Mouse (Mus musculus): ENCODE measurements around the gene Ptpn11. TPM values are rescaled to one million over a fixed set of nuclear protein-coding genes. Genes with fewer than 3 reads are reported as not detected.

Gene Ptpn11
- polyA plus RNA-seq, 1 experiment: 67.9 TPM

DNA sequence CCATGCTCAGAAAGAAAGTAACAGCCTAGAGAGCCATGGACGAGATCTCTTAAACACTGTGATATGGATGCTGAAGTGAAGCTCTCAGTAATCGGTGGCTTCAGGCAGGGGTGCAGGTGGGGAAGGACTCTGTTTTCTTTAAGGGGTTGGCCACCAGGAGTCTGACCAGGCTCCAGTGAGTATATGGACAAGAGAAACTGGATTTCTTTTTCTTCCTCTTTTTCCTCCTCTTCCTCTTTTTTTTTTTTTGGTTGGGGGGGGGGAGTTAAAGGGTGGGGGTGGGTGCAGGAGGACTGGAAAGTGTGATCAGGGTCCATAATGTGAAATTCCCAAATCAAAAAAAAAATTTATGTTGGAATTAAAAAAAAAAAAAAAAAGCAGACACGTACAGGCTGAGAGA lies 68.6 kb downstream of the Ptpn11 start:
- no peaks in the 10 kb centered on the region for H3K9me3 ChIP-seq
- TF ChIP-seq FLI1 (IDR thresholded peaks at IDR 0.05; ENCODE audit: low read length) (no peak), GATA1 (IDR thresholded peaks at IDR 0.05; ENCODE audit: borderline replicate concordance, low read length) (no peak)
- H3K27me3 ChIP-seq (replicated peaks): no peaks in the 10 kb centered on the region
- no peak overlapping the region for H3K4me3 ChIP-seq (replicated peaks)
- peaks cover 86% of the 10 kb centered on the region for H3K36me3 ChIP-seq (replicated peaks; ENCODE audit: low read length)
- peaks cover 74% of the 10 kb centered on the region for H3K4me1 ChIP-seq

DNA sequence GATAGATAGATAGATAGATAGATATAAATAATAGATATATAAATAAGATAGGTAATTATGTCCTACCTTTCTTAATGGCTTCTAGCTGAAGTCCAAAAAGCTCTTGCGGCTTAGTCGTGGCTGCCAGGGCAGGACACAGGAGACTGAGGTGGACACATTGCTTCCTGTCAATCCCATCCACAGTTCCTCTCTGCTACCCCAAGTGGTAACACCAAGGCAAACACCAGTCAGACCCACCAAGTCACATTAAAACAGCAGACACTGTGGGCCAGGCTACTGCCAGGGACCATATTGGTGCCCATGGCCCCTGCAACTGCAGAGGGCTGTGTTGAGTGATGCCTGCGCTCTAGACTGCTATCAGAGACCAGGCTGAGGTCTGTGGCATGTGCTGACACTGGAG lies 69.2 kb downstream of the Ptpn11 start:
- Histone ChIP-seq H3K4me3 (replicated peaks) (peak overlapping the region; percentile 16), H3K27me3 (replicated peaks) (no peaks in the 10 kb centered on the region), H3K36me3 (replicated peaks; ENCODE audit: low read length) (peaks cover 82% of the 10 kb centered on the region), H3K4me1 (peaks cover 71% of the 10 kb centered on the region), H3K9me3 (no peaks in the 10 kb centered on the region)
- TF ChIP-seq FLI1 (IDR thresholded peaks at IDR 0.05; ENCODE audit: low read length) (no peak), GATA1 (IDR thresholded peaks at IDR 0.05; ENCODE audit: borderline replicate concordance, low read length) (no peak)

DNA sequence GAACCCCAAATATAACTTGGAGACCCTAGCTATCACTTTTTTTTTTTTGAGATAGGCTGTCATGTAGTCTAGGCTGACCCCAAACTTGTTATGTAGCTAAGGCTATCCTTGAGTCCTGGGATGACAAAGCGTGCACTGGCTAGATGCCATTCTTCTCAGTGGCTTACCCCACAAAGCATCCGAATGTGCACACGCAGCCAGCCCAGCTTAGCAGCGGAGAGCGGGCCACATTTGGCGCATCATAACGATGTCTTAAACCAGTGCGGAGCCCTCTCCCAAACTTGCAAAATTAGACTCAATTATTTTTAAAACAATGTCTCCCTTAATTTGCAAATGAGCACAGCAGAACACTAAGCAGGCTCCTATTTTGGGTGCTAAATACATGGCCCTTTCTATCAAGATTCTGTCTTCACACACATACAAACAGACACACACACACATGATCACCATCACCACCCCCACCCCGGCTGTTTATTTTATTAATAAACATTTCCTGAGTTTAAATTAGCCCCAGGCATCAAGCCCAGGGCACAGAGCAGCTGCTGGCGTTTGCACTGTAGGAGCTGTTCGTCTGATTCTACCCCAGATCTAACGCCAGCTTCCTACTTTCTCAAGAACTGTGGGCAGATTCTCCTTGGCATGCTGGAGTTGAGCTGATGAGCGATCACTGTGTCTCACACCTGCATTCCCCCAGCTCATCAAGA lies 71.7 kb downstream of the Ptpn11 start:
- Histone ChIP-seq H3K27me3 (replicated peaks) (no peaks in the 10 kb centered on the region), H3K36me3 (replicated peaks; ENCODE audit: low read length) (peaks cover 72% of the 10 kb centered on the region), H3K4me1 (peaks cover 67% of the 10 kb centered on the region), H3K9me3 (no peaks in the 10 kb centered on the region), H3K4me3 (replicated peaks) (no peak overlapping the region)
- no peak for TF ChIP-seq FLI1 (IDR thresholded peaks at IDR 0.05; ENCODE audit: low read length)
- TF ChIP-seq GATA1 (IDR thresholded peaks at IDR 0.05; ENCODE audit: borderline replicate concordance, low read length): no peak

DNA sequence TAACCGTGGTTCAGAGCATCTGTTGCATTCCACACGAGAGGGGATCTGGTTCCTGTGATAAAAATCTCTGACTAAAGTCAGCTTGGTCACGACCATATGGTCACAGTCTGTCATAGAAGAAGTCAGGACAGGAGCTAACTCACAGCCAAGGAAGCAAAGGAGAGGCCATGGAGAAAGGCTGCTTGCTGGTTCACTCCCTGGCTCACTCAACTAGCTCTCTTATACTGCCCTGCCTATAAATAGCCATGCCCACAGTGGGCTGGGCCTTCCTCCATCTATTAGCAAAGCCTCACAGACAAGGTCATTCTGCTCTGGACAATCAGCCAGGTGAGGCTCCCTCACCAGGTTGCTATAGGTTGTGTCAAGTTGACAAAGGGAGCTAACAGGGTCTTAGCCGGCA lies 72.9 kb downstream of the Ptpn11 start:
- Histone ChIP-seq H3K4me1 (peaks cover 56% of the 10 kb centered on the region), H3K4me3 (replicated peaks) (no peak overlapping the region), H3K27me3 (replicated peaks) (no peaks in the 10 kb centered on the region), H3K36me3 (replicated peaks; ENCODE audit: low read length) (peaks cover 70% of the 10 kb centered on the region), H3K9me3 (no peaks in the 10 kb centered on the region)
- no peak for TF ChIP-seq GATA1 (IDR thresholded peaks at IDR 0.05; ENCODE audit: borderline replicate concordance, low read length)

DNA sequence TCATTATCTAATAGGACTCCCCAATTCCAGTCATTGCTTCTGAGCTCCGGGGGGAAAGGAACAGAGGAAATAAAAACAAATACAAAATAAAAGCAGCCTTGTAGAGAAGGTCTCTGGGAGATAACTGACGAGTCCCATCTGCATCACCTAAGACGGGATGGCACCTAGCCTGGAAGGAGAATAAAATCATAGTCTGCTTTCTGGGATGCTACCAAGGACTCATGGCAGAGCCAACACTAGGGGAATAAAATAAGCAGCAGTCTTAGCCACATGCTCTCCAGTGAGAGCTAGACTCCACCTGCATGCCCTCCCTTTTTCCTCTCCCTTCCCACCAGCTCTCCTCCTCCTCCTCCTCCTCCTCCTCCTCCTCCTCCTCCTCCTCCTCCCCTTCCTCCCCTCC lies 74.3 kb downstream of the Ptpn11 start:
- peaks cover 57% of the 10 kb centered on the region for H3K36me3 ChIP-seq (replicated peaks; ENCODE audit: low read length)
- no peaks in the 10 kb centered on the region for H3K9me3 ChIP-seq
- H3K4me3 ChIP-seq (replicated peaks): no peak overlapping the region

DNA sequence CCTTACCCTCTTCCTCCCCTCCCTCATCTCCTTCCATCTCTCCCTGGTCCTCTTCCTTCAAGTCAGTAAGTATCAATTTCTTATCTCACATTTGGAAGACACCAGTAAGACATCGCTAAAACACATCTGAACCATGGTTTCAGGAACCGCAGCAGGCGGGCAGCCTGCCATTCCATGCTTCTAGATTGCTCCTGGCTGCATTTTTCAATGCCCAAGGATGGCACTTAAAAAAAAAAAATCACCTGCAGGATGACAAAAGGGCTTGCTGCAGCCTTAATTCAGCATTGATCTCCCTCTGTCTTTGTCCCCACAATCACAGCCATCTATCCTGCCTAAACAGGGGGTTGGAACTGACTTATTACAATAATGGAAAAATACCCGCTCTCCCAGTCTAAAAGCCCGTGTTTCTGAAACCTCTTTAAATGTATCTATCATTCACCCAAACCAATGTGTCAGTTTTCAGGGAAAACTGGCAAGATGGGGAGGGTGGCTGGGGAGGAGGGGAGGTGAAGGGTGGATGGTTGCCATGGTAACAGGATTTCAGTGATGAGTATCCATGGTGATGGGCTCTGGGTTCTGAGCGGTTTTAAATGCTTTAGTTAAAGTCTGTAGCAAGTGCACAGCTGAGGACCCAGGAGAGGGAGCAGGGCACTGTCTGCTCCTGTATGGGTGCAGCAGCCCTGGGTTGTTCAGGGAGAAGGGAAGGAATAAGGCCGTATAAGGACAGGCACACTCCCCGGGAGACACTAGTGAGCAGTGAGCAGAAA lies 75.6 kb downstream of the Ptpn11 start:
- peaks cover 33% of the 10 kb centered on the region for H3K4me1 ChIP-seq
- no peaks in the 10 kb centered on the region for H3K27me3 ChIP-seq (replicated peaks)
- H3K4me3 ChIP-seq (replicated peaks): no peak overlapping the region
- peaks cover 46% of the 10 kb centered on the region for H3K36me3 ChIP-seq (replicated peaks; ENCODE audit: low read length)
- no peaks in the 10 kb centered on the region for H3K9me3 ChIP-seq
- TF ChIP-seq GATA1 (IDR thresholded peaks at IDR 0.05; ENCODE audit: borderline replicate concordance, low read length): no peak

More for the DNA sequence above, 74.3 kb downstream of the Ptpn11 start:
- TF ChIP-seq FLI1 (IDR thresholded peaks at IDR 0.05; ENCODE audit: low read length): no peak
- Histone ChIP-seq H3K27me3 (replicated peaks) (no peaks in the 10 kb centered on the region), H3K4me1 (peaks cover 44% of the 10 kb centered on the region)

DNA sequence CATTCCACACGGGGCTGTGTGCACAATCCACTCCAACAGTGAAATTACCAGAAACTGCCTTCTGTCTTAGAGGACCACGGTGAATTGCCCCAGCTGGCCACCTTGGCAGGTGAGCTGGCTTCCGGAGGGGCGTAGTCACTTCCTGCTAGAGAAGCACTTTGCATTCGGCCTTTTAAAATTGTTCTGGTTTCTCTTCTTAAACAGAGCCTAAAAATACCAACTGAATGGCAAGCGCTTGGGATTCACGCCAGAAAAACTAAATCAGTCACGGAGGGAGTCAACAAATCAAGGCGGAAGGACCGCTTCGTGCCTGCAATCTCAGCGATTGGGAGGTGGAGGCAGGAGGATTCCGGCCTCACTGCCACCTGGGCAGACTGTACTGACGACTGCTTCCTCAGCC lies 77.0 kb downstream of the Ptpn11 start:
- Histone ChIP-seq H3K4me1 (peaks cover 24% of the 10 kb centered on the region), H3K9me3 (no peaks in the 10 kb centered on the region), H3K27me3 (replicated peaks) (peaks cover 2% of the 10 kb centered on the region), H3K4me3 (replicated peaks) (no peak overlapping the region), H3K36me3 (replicated peaks; ENCODE audit: low read length) (peaks cover 33% of the 10 kb centered on the region)
- TF ChIP-seq GATA1 (IDR thresholded peaks at IDR 0.05; ENCODE audit: borderline replicate concordance, low read length) (no peak), FLI1 (IDR thresholded peaks at IDR 0.05; ENCODE audit: low read length) (no peak)

DNA sequence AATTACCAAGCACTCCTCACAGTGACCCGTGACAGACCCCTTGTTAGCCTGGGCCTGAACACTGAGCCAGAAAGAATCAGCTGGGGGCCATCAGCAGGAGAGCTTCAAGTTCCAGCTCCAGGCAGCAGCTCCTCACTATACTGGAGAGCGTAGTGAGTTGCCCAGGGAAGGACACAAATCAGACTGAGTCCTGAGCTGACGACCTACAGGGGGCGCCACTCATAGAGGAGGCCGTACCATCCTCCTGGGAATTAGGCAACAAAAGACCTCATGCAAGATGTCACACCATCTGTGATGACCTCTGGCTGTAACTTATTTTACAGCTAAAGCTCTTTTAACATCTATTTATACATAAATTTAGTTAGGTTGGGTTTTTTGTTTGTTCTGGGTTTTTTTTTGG lies 78.8 kb downstream of the Ptpn11 start:
- TF ChIP-seq FLI1 (IDR thresholded peaks at IDR 0.05; ENCODE audit: low read length) (no peak), GATA1 (IDR thresholded peaks at IDR 0.05; ENCODE audit: borderline replicate concordance, low read length) (no peak)
- no peaks in the 10 kb centered on the region for H3K9me3 ChIP-seq
- H3K36me3 ChIP-seq (replicated peaks; ENCODE audit: low read length): peaks cover 16% of the 10 kb centered on the region
- peaks cover 3% of the 10 kb centered on the region for H3K27me3 ChIP-seq (replicated peaks)
- H3K4me1 ChIP-seq: peaks cover 9% of the 10 kb centered on the region
- H3K4me3 ChIP-seq (replicated peaks): no peak overlapping the region

DNA sequence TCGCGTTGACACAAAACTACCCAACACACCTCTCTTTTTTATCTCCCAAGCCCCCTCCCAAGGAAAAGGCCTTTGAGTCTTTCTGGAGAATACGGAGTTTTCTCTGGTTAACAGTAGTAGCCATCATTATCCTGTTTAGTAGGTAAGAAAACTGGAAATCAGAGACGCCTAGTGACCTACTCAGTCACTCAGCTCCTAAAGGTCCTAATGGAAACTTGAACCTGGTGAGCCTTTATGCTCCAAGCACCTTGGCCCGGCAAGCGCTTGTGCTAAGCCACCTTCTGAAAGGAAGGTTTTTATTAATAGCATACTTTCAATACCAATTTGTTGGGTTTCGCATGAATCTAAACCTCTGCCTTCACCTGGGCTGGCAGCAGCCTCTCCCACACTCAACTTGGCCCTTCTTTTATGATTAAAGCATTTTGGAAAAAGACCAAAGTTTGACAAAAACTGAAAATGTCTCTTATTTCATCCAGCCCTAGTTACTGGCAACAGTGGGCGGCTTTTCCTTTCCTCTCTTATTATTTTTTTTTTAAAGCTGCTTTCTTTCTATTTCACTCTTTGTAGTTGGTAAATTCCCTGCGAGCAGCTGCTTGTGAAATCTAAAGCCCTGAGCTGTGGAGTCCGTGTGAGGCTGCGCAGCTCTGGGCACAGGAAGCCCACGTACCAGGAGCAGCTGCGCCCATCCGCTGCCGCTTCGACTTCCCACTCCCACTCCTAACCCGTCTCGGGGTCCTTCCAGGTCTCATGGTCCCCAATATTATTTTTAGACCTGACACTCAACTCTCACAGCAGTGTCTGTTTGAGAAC lies 79.9 kb downstream of the Ptpn11 start:
- Histone ChIP-seq H3K36me3 (replicated peaks; ENCODE audit: low read length) (peaks cover 16% of the 10 kb centered on the region), H3K27me3 (replicated peaks) (peaks cover 3% of the 10 kb centered on the region), H3K4me1 (peaks cover 9% of the 10 kb centered on the region), H3K9me3 (no peaks in the 10 kb centered on the region), H3K4me3 (replicated peaks) (no peak overlapping the region)
- TF ChIP-seq GATA1 (IDR thresholded peaks at IDR 0.05; ENCODE audit: borderline replicate concordance, low read length): no peak
- no peak for TF ChIP-seq FLI1 (IDR thresholded peaks at IDR 0.05; ENCODE audit: low read length)

DNA sequence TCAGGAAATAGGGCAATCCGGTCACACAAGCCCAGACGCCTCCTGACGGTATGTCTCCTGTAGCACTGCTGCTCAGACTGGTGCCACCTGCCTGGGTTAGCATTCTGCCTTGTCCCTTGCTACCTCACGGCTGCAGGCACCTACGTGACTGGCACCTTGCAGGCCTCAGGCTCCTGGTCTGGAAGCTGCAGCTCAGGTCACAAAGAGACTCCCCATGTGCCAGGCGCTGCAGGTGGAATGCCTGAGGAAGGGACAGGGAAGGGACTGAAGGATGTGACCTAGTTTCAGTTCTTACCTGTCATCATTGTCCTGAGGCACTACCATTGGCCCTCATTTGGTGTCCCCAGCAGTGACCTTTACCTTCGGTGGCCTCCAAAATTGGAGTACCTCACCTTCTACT lies 82.0 kb downstream of the Ptpn11 start:
- peaks cover 4% of the 10 kb centered on the region for H3K36me3 ChIP-seq (replicated peaks; ENCODE audit: low read length)
- TF ChIP-seq FLI1 (IDR thresholded peaks at IDR 0.05; ENCODE audit: low read length) (no peak), GATA1 (IDR thresholded peaks at IDR 0.05; ENCODE audit: borderline replicate concordance, low read length) (no peak)
- no peaks in the 10 kb centered on the region for H3K9me3 ChIP-seq
- no peak overlapping the region for H3K4me3 ChIP-seq (replicated peaks)
- H3K27me3 ChIP-seq (replicated peaks): peaks cover 5% of the 10 kb centered on the region
- no peaks in the 10 kb centered on the region for H3K4me1 ChIP-seq
